Mouse (Mus musculus): Measurements from ENCODE around the gene Tmem117.

GRCm38 (mm10) chr15:95070881-95071280, 441.8 kb downstream of the Tmem117 start:
- no peak for TF ChIP-seq CTCF (IDR thresholded peaks at IDR 0.05; ENCODE audit: control insufficient read depth, insufficient read depth, insufficient replicate concordance, low read depth, low read length)
- no peak for TF ChIP-seq POLR2A (IDR thresholded peaks at IDR 0.05; ENCODE audit: control insufficient read depth, low read depth, low read length)

Measured in testis, adult 2 months (tissue).